ENCODE assay signal across 8 mouse cellular contexts in the genomic region with DNA sequence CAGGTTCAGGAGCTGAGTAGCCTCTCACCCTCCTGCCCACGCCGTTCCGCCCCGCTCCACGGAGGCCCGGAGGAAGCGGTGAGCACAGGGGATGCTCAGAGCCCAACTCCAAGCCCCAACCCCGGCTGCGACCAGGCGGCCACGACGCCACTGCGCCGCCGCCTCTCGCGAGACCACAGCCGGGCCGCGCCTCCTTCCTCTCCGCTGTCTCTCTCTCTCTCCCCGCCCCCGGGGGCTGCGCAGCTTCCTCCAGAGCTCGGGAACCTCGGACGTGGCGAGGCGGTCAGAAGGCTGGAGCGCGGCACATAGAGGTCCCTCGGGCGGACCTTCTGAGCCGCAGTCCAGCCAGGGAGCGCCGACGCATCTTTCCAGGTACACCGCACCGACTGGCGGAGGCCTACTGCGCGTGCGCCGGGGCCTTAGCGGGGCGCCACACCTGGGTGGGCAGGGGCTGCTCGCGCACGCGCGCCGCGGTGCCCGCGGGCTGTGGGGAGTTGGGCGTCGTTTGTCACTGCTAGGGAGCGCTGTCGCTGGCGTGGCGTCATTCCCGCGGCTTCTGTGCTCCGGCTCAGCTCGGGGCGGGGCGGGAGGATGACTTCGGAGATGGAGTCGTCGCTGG. TPM values are rescaled to one million over a fixed set of nuclear protein-coding genes. Genes with fewer than 3 reads are reported as not detected.
DNase-seq lines count a peak whose midpoint lies in the region; ATAC-seq and TF ChIP-seq lines count a peak whose summit lies in the region.

Gene Rab33b (plus strand): TSS at position 180 of the 619 bp plus-strand sequence.

- H3K4me1 ChIP-seq in cortical plate, adult 2 months (ENCODE audit: control insufficient read depth, insufficient read depth, low read length): peaks cover 1% of the 10 kb centered on the region; the same call in 1 of the 2 replicates
- H3K4me1 ChIP-seq in megakaryocyte, embryonic 14.5 days: peaks cover 27% of the 10 kb centered on the region

- peak within 1 kb of the TSS; percentile 92 for H3K4me3 ChIP-seq in cortical plate, adult 2 months (ENCODE audit: insufficient read depth, low read length)
- peak within 1 kb of the TSS; percentile 98 for H3K4me3 ChIP-seq in megakaryocyte, embryonic 14.5 days (replicated peaks)

- peak; percentile 88 for TF ChIP-seq POLR2A in cortical plate, adult 2 months (IDR thresholded peaks at IDR 0.05; ENCODE audit: extremely low read depth, insufficient read depth, low read length)

- no peaks in the 10 kb centered on the region for H3K27me3 ChIP-seq in megakaryocyte, embryonic 14.5 days (replicated peaks)

- peak; percentile 87 for ATAC-seq in activated CD4-positive, CD25-positive, alpha-beta regulatory T cell, adult 4 months

- no peak for TF ChIP-seq CTCF in cortical plate, adult 2 months (IDR thresholded peaks at IDR 0.05; ENCODE audit: extremely low read depth, insufficient read depth, low read length)

- DNase-seq in gastrocnemius, adult 8-10 months (ENCODE audit: low spot score in 2 of 2): peak; percentile 95 to 96
- DNase-seq in hindlimb bud, embryonic 11.5 days (ENCODE audit: extremely low spot score, low read depth, low spot score): peak; percentile 54
- peak; percentile 96 to 98 for DNase-seq in left cerebral cortex, adult 8-10 months (ENCODE audit: low spot score in 2 of 2)
- DNase-seq in right cerebral cortex, postnatal 10 days (ENCODE audit: low spot score in 2 of 2): peak; percentile 98
- peak; percentile 95 for DNase-seq in urinary bladder, postnatal 25 days (ENCODE audit: low spot score)

- no peaks in the 10 kb centered on the region for H3K9me3 ChIP-seq in megakaryocyte, embryonic 14.5 days

- peak within 1 kb of the TSS; percentile 92 for H3K27ac ChIP-seq in cortical plate, adult 2 months (ENCODE audit: insufficient read depth, low read length)

- peaks cover 22% of the 10 kb centered on the region for H3K36me3 ChIP-seq in megakaryocyte, embryonic 14.5 days (replicated peaks; ENCODE audit: low read length)

RNA-seq across cellular contexts. Expression of gene Rab33b, which starts in this region (rescaled TPM):
- 10 to 100 TPM; 20.1 to 20.8 TPM for polyA plus RNA-seq in activated CD4-positive, CD25-positive, alpha-beta regulatory T cell, adult 4 months (2017; shearing (Covaris generic))
- 21.0 and 21.7 TPM in 2 replicates for polyA plus RNA-seq in cortical plate, adult 2 months (2012; rRNA removed)
- total RNA-seq in gastrocnemius, adult 8-10 months (2022): 1 to 10 TPM; 5.5 to 9.8 (median 8.8) TPM
- total RNA-seq in left cerebral cortex, adult 8-10 months (2022): 10 to 100 TPM; 24.0 to 28.2 (median 25.3) TPM
- 2.7 and 6.3 TPM in 2 replicates for polyA plus RNA-seq in megakaryocyte, embryonic 14.5 days (2012; ENCODE audit: insufficient read depth, low replicate concordance)

Comparison
In these comparisons a context has a peak if more than half of its experiments do, and no peak if none do; other contexts are left out.
1. Peak in every context shown above with its lines: DNase-seq, ATAC-seq, H3K4me3 ChIP-seq and H3K27ac ChIP-seq.